Mouse (Mus musculus): ENCODE data around the gene Noc3l. TPM values are rescaled to one million over a fixed set of nuclear protein-coding genes. Genes with fewer than 3 reads are reported as not detected.

Noc3l gene
- polyA plus RNA-seq, 1 experiment from 2014 or later: 4.8 TPM

DNA sequence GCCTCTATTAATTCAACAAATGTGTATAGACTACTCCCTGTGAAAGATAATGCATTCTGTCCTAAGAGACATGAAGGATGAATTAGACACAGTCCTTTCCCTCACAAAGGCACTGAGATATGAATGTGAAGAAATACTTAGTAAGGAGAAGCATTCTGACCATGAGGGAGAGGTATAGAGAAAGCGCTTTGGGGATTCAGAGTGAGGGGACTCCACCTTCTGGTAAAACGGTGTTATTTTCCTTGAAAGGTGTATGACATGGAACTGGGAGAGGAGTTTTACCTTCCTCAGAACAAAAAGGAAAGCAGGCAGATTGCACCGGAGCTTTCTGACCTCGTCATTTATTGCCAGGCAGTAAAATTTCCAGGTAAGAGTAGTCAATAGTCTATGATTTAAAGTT lies 68.8 kb downstream of the Noc3l start:
- ATAC-seq (replicated peaks; ENCODE audit: low FRiP score, low read depth) (no peak), DNase-seq (ENCODE audit: low spot score) (peak; percentile 55)
- Histone ChIP-seq H3K4me3 (replicated peaks; ENCODE audit: low read depth, low read length) (no peak overlapping the region), H3K4me2 (ENCODE audit: low read length) (no peak overlapping the region), H3K36me3 (ENCODE audit: insufficient read depth, low read length) (no peaks in the 10 kb centered on the region), H3K27me3 (ENCODE audit: insufficient read depth, low read length) (no peaks in the 10 kb centered on the region), H3K9me3 (replicated peaks; ENCODE audit: low read length) (no peaks in the 10 kb centered on the region), H3K4me1 (replicated peaks; ENCODE audit: insufficient read depth, low read length) (no peaks in the 10 kb centered on the region), H3K27ac (no peak overlapping the region), H3K9ac (ENCODE audit: low read depth, low read length) (no peak overlapping the region)
- WGBS: 47% methylated on average over 4 of the region's 4 CpGs
- TF ChIP-seq CTCF (IDR thresholded peaks at IDR 0.05; ENCODE audit: low read depth): peak; percentile 61

DNA sequence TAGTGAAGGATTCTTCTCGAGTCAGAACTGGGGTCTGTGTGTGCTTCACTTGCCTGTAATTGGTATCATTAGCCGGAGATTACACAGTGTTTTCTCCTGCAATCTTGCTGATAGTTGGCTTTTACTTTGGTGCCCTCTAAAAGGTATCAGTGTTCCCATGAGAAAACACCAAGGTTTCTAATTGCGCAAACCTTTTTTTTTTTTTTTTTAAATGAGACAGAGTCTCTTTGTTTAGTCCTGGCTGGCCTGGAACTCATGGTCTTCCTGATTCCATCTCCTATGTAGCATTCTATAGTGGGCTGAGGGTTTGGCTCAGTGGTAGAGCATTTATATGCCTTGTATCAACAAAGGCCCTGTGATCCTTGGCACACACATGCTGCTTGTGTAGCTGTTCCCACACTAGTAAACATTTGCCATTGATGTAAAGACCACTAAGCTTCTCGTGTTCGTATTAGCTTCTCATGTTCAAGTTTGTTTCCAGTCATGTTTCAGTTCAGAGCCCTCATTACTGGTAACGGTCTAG lies 72.5 kb downstream of the Noc3l start:
- no peak overlapping the region for H3K27ac ChIP-seq
- no peaks in the 10 kb centered on the region for H3K4me1 ChIP-seq (replicated peaks; ENCODE audit: insufficient read depth, low read length)
- H3K36me3 ChIP-seq (ENCODE audit: insufficient read depth, low read length): no peaks in the 10 kb centered on the region
- DNase-seq (ENCODE audit: low spot score) (no peak), ATAC-seq (replicated peaks; ENCODE audit: low FRiP score, low read depth) (no peak; the same call in 1 of the 2 replicates)
- no peaks in the 10 kb centered on the region for H3K27me3 ChIP-seq (ENCODE audit: insufficient read depth, low read length)
- H3K9ac ChIP-seq (ENCODE audit: low read depth, low read length): no peak overlapping the region
- no peaks in the 10 kb centered on the region for H3K9me3 ChIP-seq (replicated peaks; ENCODE audit: low read length)
- no peak for TF ChIP-seq CTCF (IDR thresholded peaks at IDR 0.05; ENCODE audit: low read depth)
- H3K4me2 ChIP-seq (ENCODE audit: low read length): no peak overlapping the region
- 41% methylated on average over 6 of the region's 6 CpGs for WGBS
- no peak overlapping the region for H3K4me3 ChIP-seq (replicated peaks; ENCODE audit: low read depth, low read length)

DNA sequence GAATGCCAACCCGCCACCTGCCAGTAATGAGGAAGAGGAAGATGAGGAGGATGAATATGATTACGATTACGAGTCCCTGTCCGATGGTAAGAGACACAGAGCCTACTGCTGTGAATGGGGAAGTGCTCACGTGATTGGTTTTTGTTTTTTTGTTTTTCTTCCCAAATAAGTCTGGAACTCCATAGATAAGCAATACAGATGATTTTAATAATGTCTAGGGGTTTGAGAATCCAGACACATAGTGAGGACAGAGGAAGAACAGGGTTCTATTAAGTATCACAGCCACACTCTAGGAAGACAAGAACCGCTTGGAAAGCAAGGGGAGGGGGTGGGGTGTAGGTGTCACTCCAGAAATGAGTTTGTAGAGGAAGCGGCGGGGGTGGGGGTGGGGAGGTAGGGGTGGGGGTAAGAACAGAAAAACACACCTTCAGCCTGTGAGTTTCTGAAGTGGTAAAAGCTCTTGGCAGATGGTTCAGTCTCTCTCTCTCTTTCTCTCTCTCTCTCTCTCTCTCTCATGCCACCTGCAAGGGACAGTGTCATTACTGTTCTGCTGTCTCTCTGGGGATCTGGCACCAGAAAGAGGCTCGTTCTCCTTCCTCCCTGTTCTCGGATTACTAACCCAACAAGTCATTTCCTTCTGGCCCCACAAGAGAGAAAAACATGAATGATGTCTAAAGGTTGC lies 73.1 kb downstream of the Noc3l start:
- WGBS: 57% methylated on average over 10 of the region's 10 CpGs
- H3K27ac ChIP-seq: no peak overlapping the region
- H3K36me3 ChIP-seq (ENCODE audit: insufficient read depth, low read length): no peaks in the 10 kb centered on the region
- H3K9me3 ChIP-seq (replicated peaks; ENCODE audit: low read length): no peaks in the 10 kb centered on the region
- H3K9ac ChIP-seq (ENCODE audit: low read depth, low read length): no peak overlapping the region
- no peak overlapping the region for H3K4me3 ChIP-seq (replicated peaks; ENCODE audit: low read depth, low read length)
- H3K4me1 ChIP-seq (replicated peaks; ENCODE audit: insufficient read depth, low read length): no peaks in the 10 kb centered on the region
- TF ChIP-seq CTCF (IDR thresholded peaks at IDR 0.05; ENCODE audit: low read depth): no peak
- H3K27me3 ChIP-seq (ENCODE audit: insufficient read depth, low read length): no peaks in the 10 kb centered on the region
- peak; percentile 64 for DNase-seq (ENCODE audit: low spot score)
- ATAC-seq (replicated peaks; ENCODE audit: low FRiP score, low read depth): no peak; the same call in 1 of the 2 replicates
- no peak overlapping the region for H3K4me2 ChIP-seq (ENCODE audit: low read length)

DNA sequence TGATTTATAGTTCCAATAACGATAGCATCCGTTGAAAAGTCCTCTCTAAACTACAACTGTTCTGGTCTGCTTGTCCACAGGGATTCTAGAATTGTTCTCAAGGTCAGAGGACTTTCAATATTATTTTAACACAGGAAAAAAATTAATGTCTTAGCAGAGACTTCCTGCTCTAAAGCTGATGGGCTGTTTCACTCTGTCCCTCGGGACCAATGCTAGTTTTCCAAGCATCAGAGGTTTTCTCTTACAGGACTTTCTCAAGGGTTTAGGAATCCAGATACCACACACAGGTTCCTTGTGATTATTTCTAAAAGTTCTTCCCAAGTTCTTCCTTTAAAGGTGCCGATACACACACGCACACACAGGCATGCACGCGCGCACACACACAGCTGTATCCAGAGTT lies 74.5 kb downstream of the Noc3l start:
- H3K4me2 ChIP-seq (ENCODE audit: low read length): no peak overlapping the region
- DNase-seq (ENCODE audit: low spot score): peak; percentile 41
- TF ChIP-seq CTCF (IDR thresholded peaks at IDR 0.05; ENCODE audit: low read depth): no peak
- no peaks in the 10 kb centered on the region for H3K36me3 ChIP-seq (ENCODE audit: insufficient read depth, low read length)
- no peak overlapping the region for H3K4me3 ChIP-seq (replicated peaks; ENCODE audit: low read depth, low read length)
- no peak overlapping the region for H3K27ac ChIP-seq
- no peaks in the 10 kb centered on the region for H3K27me3 ChIP-seq (ENCODE audit: insufficient read depth, low read length)
- no peaks in the 10 kb centered on the region for H3K4me1 ChIP-seq (replicated peaks; ENCODE audit: insufficient read depth, low read length)
- 55% methylated on average over 8 of the region's 8 CpGs for WGBS
- H3K9ac ChIP-seq (ENCODE audit: low read depth, low read length): no peak overlapping the region
- ATAC-seq (replicated peaks; ENCODE audit: low FRiP score, low read depth): no peak
- H3K9me3 ChIP-seq (replicated peaks; ENCODE audit: low read length): no peaks in the 10 kb centered on the region

Other genes starting within 250 kb of the Noc3l start
- gene Tbc1d12, start 17.3 kb upstream of the Noc3l start, polyA plus RNA-seq (2015; fragmentation: Nextera tagmentation; extraction: Ambion mirVana): 3.0 and 3.3 TPM in 2 replicates
- gene Hells, start 111.7 kb upstream of the Noc3l start, polyA plus RNA-seq (2015; fragmentation: Nextera tagmentation; extraction: Ambion mirVana): 30.8 and 33.8 TPM in 2 replicates
- gene Cyp2c55, start 187.8 kb upstream of the Noc3l start, polyA plus RNA-seq (2015; fragmentation: Nextera tagmentation; extraction: Ambion mirVana): 0.09 TPM in 1 of 2 replicates, not detected in the other
- not detected in 2 replicates for gene Cyp2c65, start 241.8 kb upstream of the Noc3l start, polyA plus RNA-seq (2015; fragmentation: Nextera tagmentation; extraction: Ambion mirVana)